Mouse (Mus musculus) myocyte (in vitro differentiated cells): ENCODE measurements at regions not wholly inside any gene's neighbourhood (a gene's known extent, or its start where the extent isn't known, plus 50 kb on each side); places are given as distances from the start of the nearest gene placed in this dataset.
"Not testable (repeated sequence)": the region's sequence is repeated elsewhere in the genome, so short reads cannot be mapped to it uniquely, and the experiment has no call there.

Source experiments
- H3K27me3 ChIP-seq: one replicate; pipeline ENCODE4 v1.6.1; 2011; ENCODE audit not compliant: control insufficient read depth, insufficient read depth, insufficient read length
- H3K36me3 ChIP-seq: one replicate; pipeline ENCODE4 v1.6.1; 2011; ENCODE audit not compliant: control insufficient read depth, insufficient read depth
- H3K4me2 ChIP-seq: one replicate; pipeline ENCODE4 v1.6.1; 2011; ENCODE audit warnings: low read depth, control low read depth
- H3K4me3 ChIP-seq: one replicate; pipeline ENCODE4 v1.5.1; 2011; ENCODE audit warnings: mild to moderate bottlenecking, control low read depth, moderate library complexity
- H3K79me2 ChIP-seq: one replicate; pipeline ENCODE4 v1.6.1; 2011; ENCODE audit not compliant: control insufficient read depth, insufficient read depth
- H3ac ChIP-seq: one replicate; pipeline ENCODE4 v1.6.1; 2011; ENCODE audit not compliant: control insufficient read depth, insufficient read length
- CEBPB ChIP-seq: IDR thresholded peaks from 2 replicates; pipeline ENCODE4 v1.6.1; 2011; ENCODE audit warnings: mild to moderate bottlenecking, moderate library complexity; ENCODE audit not compliant: poor library complexity, insufficient read depth, severe bottlenecking
- E2F4 ChIP-seq: IDR thresholded peaks from one replicate; pipeline ENCODE4 v1.6.1; 2011; ENCODE audit warnings: mild to moderate bottlenecking, control low read depth, moderate library complexity; ENCODE audit not compliant: insufficient read depth
- MAX ChIP-seq: IDR thresholded peaks from one replicate; pipeline ENCODE4 v1.6.1; 2011; ENCODE audit warnings: low read depth, mild to moderate bottlenecking, control low read depth
- MYOD1 ChIP-seq, 3 experiments: IDR thresholded peaks; one replicate each; pipeline ENCODE4 v1.6.1; 2011; ENCODE audit warnings: control low read depth in 2 of 3, low read depth in 2 of 3, mild to moderate bottlenecking in 2 of 3, moderate library complexity in 1 of 3; ENCODE audit not compliant: insufficient read length in 2 of 3, control insufficient read depth in 1 of 3
- MYOG ChIP-seq, 3 experiments: IDR thresholded peaks; one replicate each; pipeline ENCODE4 v1.6.1; 2011; ENCODE audit warnings: control low read depth in 2 of 3, low read depth in 2 of 3, mild to moderate bottlenecking in 2 of 3; ENCODE audit not compliant: insufficient read length in 2 of 3, control insufficient read depth in 1 of 3, insufficient read depth in 1 of 3
- POLR2A ChIP-seq: IDR thresholded peaks from one replicate; pipeline ENCODE4 v1.6.1; 2011; ENCODE audit warnings: low read depth, mild to moderate bottlenecking, control low read depth, moderate library complexity; ENCODE audit not compliant: insufficient read length
- POLR2AphosphoS2 ChIP-seq: IDR thresholded peaks from one replicate; pipeline ENCODE4 v1.6.1; 2011; ENCODE audit warnings: low read depth, control low read depth; ENCODE audit not compliant: insufficient read length
- REST ChIP-seq: IDR thresholded peaks from one replicate; pipeline ENCODE4 v1.6.1; 2011; ENCODE audit warnings: mild to moderate bottlenecking, control low read depth, moderate library complexity; ENCODE audit not compliant: insufficient read depth, insufficient read length
- SRF ChIP-seq: IDR thresholded peaks from one replicate; pipeline ENCODE4 v1.6.1; 2011; ENCODE audit warnings: low read depth; ENCODE audit not compliant: control insufficient read depth, insufficient read length
- TCF12 ChIP-seq: IDR thresholded peaks from one replicate; pipeline ENCODE4 v1.6.1; 2011; ENCODE audit warnings: mild to moderate bottlenecking, control low read depth; ENCODE audit not compliant: poor library complexity, insufficient read depth, severe bottlenecking
- TCF3 ChIP-seq: IDR thresholded peaks from one replicate; pipeline ENCODE4 v1.6.1; 2011; ENCODE audit warnings: low read depth, control low read depth; ENCODE audit not compliant: insufficient read length
- USF1 ChIP-seq: IDR thresholded peaks from one replicate; pipeline ENCODE4 v1.6.1; 2011; ENCODE audit warnings: low read depth, mild to moderate bottlenecking, control low read depth, moderate library complexity

DNA sequence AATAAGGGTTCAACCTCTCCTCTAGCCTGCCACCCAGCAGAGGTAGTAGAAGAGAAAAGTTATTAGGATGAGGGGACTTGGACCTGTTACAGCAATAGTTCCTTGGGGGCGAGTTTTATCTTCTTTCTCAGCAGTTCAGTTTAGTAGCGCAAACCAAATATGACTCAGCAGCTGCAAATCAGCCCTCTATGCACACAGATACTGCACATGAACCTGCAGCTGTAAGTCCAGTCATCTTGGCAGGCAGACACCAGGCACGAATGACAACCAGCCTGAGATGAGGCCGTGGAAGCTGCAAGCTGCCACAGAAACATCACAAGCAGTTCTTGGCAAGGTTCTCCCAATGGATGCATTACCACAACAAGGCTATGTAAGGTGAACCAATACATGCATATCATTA, 327.0 kb upstream of the Akr1e1 start:
- no peaks in the 10 kb centered on the region for H3K36me3 ChIP-seq
- H3ac ChIP-seq, result no peak overlapping the region
- H3K4me2 ChIP-seq, result peak overlapping the region; percentile 30
- TF ChIP-seq MYOD1 (IDR thresholded peaks at IDR 0.05; ENCODE audit: control insufficient read depth in 1 of 3, insufficient read length in 2 of 3, low read depth in 2 of 3) (peak in 1 of 3 experiments; percentile 12), MAX (no peak)
- H3K27me3 ChIP-seq, result no peaks in the 10 kb centered on the region
- H3K79me2 ChIP-seq, result no peaks in the 10 kb centered on the region
- H3K4me3 ChIP-seq, result no peak overlapping the region

DNA sequence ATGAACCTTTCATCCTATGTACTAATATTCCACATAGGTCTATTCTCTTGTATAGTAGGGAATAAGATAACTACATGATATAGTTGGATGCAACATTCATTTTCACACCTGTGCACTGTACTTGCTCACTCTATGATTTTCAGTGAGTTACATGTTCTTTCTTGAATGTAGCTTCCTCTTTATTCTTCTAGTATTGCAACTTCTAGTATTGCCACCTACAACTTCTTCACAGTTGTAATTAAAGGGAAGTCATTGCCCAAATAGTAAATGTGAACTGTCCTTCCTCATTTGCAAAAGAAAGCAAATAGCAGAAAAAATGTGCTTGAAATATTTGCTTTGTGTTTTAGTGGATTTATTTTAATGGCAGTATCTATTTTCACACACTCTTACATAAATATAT, 330.9 kb upstream of the Akr1e1 start:
- Histone ChIP-seq H3K79me2 (no peaks in the 10 kb centered on the region), H3ac (no peak overlapping the region), H3K27me3 (no peaks in the 10 kb centered on the region), H3K4me3 (no peak overlapping the region), H3K4me2 (no peak overlapping the region), H3K36me3 (no peaks in the 10 kb centered on the region)
- no peak for TF ChIP-seq MAX
- TF ChIP-seq TCF3, result no peak
- no peak for TF ChIP-seq E2F4
- TF ChIP-seq TCF12, result no peak
- TF ChIP-seq MYOD1 (IDR thresholded peaks at IDR 0.05; ENCODE audit: control insufficient read depth in 1 of 3, insufficient read length in 2 of 3, low read depth in 2 of 3), result no peak

DNA sequence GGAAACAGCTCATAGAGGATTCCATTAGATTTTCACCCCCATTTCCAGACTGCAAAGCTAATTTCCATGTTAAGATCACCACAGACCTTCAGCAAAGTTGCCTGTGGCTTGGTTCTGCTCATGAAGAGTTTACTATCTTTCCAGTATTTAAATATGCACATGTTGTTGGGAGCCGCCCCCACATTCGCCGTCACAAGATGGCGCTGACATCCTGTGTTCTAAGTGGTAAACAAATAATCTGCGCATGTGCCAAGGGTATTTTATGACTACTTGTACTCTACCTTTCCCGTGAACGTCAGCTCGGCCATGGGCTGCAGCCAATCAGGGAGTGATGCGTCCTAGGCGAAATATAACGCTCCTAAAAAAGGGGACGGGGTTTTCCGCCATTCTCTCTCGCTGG, 333.5 kb upstream of the Akr1e1 start:
- H3K79me2 ChIP-seq, H3ac ChIP-seq, H3K36me3 ChIP-seq, H3K4me2 ChIP-seq, H3K4me3 ChIP-seq, H3K27me3 ChIP-seq: not testable (repeated sequence)

DNA sequence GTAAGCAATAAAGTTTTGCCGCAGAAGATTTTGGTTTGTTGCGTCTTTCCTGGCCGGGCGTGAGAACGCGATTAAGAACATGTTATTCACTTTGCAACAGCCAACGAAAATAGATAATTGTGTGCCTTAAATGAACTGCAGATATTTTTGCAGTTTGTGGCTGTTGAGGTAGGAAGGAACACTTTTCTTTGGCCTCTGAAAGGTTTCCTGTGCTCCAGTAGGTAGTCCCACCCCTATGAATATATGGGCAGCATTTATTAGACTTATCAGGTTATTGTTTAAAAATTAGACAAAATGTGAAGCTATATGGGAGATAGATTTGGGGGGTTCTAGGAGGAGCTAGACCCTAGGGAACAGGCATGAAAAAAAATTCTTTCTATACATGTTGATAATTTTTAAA, 334.1 kb upstream of the Akr1e1 start:
- Histone ChIP-seq H3K4me2 (no peak overlapping the region), H3ac (no peak overlapping the region), H3K27me3 (no peaks in the 10 kb centered on the region), H3K79me2 (no peaks in the 10 kb centered on the region), H3K4me3 (no peak overlapping the region), H3K36me3 (no peaks in the 10 kb centered on the region)
- TF ChIP-seq MAX (no peak), MYOG (IDR thresholded peaks at IDR 0.05; ENCODE audit: control insufficient read depth in 1 of 3, insufficient read depth in 1 of 3, insufficient read length in 2 of 3, low read depth in 2 of 3) (no peak), TCF12 (no peak), E2F4 (no peak), MYOD1 (IDR thresholded peaks at IDR 0.05; ENCODE audit: control insufficient read depth in 1 of 3, insufficient read length in 2 of 3, low read depth in 2 of 3) (no peak), CEBPB (no peak), USF1 (no peak), POLR2A (no peak), TCF3 (no peak), SRF (no peak), POLR2AphosphoS2 (no peak), REST (no peak)

DNA sequence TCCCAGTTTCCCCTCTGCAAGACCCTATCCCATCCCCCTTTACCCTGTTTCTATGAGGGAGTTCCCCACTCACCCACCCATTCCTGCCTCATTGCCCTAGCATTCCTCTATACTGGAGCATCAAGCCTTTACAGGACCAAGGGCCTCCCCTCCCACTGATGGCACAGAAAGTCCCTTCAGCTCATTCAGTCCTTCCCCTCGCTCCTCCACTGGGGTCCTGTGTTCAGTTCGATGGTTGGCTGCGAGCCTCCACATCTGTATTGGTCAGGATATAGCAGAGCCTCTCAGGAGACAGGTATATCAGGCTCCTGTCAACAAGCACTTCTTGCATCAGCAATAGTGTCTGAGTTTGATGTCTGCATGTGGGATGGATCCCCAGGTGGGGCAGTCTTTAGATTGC, 346.4 kb upstream of the Akr1e1 start:
- H3K36me3 ChIP-seq, result no peaks in the 10 kb centered on the region
- H3K79me2 ChIP-seq, result no peaks in the 10 kb centered on the region
- TF ChIP-seq TCF12, result no peak
- no peak overlapping the region for H3K4me2 ChIP-seq
- no peak overlapping the region for H3K4me3 ChIP-seq
- no peaks in the 10 kb centered on the region for H3K27me3 ChIP-seq
- no peak overlapping the region for H3ac ChIP-seq

DNA sequence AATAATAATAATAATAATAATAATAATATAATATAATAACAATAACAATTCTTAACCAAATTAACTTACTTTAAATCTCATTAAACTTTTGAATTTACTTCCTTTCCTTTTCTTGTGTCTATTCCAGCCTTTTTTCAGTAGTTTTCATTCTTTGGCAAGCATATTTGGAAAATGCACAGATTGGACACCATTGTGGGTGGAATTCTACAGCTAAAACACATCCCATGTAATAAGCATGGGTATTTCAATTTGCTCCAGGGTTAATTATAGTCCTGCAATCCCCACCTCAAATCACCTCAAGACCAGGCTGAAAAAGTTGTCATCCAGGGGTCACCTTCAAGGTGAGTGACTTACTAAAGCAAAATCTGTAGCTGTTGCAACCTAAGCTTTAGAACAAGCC, 355.9 kb upstream of the Akr1e1 start:
- Histone ChIP-seq H3K27me3 (no peaks in the 10 kb centered on the region), H3K79me2 (no peaks in the 10 kb centered on the region), H3K36me3 (no peaks in the 10 kb centered on the region), H3ac (no peak overlapping the region), H3K4me2 (no peak overlapping the region), H3K4me3 (no peak overlapping the region)
- no peak for TF ChIP-seq TCF12
- no peak for TF ChIP-seq CEBPB
- TF ChIP-seq POLR2A, result no peak
- TF ChIP-seq MYOG (IDR thresholded peaks at IDR 0.05; ENCODE audit: control insufficient read depth in 1 of 3, insufficient read depth in 1 of 3, insufficient read length in 2 of 3, low read depth in 2 of 3), result no peak
- no peak for TF ChIP-seq E2F4
- TF ChIP-seq REST, result no peak
- TF ChIP-seq POLR2AphosphoS2, result no peak
- no peak for TF ChIP-seq MAX
- no peak for TF ChIP-seq TCF3
- TF ChIP-seq USF1, result no peak
- TF ChIP-seq SRF, result no peak
- no peak for TF ChIP-seq MYOD1 (IDR thresholded peaks at IDR 0.05; ENCODE audit: control insufficient read depth in 1 of 3, insufficient read length in 2 of 3, low read depth in 2 of 3)
